Mouse (Mus musculus) liver, embryonic 14.5 days (tissue): Measurements from ENCODE around the gene Cops4. TPM values are rescaled to one million over a fixed set of nuclear protein-coding genes. Genes with fewer than 3 reads are reported as not detected.

Experiments
- ATAC-seq: fragments of 200-750 bp; cut with Nextera tagmentation; 2 replicates; pipeline ENCODE4 v1.8.0; 2017; ENCODE audit warnings: moderate number of reproducible peaks, mild to moderate bottlenecking, moderate library complexity; ENCODE audit not compliant: insufficient read depth
- DNase-seq, 3 experiments: peaks; one replicate each; pipeline ENCODE4 v3.0.0-alpha.2; 2012 to 2013; ENCODE audit warnings: low read depth in 3 of 3, low spot score in 3 of 3
- H3K27ac ChIP-seq: fragments of 300-500 bp; sonication (generic); 2 replicates; pipeline ENCODE4 v1.5.1; 2014; ENCODE audit warnings: moderate library complexity, mild to moderate bottlenecking, control low read depth, inconsistent platforms
- H3K27me3 ChIP-seq: fragments of 300-500 bp; sonication (generic); 2 replicates; pipeline ENCODE4 v1.6.1; 2014; ENCODE audit warnings: mild to moderate bottlenecking, low read length, moderate library complexity; ENCODE audit not compliant: control insufficient read depth, insufficient read depth
- H3K36me3 ChIP-seq: fragments of 300-500 bp; sonication (generic); replicated peaks from 2 replicates; pipeline ENCODE4 v1.6.1; 2014; ENCODE audit warnings: low read depth; ENCODE audit not compliant: control insufficient read depth, insufficient read depth
- H3K4me1 ChIP-seq, 2 experiments: fragments of 200-500 bp in 1 of 2; fragments of 300-500 bp in 1 of 2; sonication (generic) in 1 of 2; replicated peaks; 2 replicates each; pipeline ENCODE4 v1.6.1; 2012 to 2014; ENCODE audit warnings: antibody characterized with exemption in 1 of 2, inconsistent platforms in 1 of 2, low read length in 1 of 2; ENCODE audit not compliant: control insufficient read depth in 2 of 2, insufficient read depth in 2 of 2
- H3K4me2 ChIP-seq: fragments of 300-500 bp; sonication (generic); 2 replicates; pipeline ENCODE4 v1.6.1; 2014; ENCODE audit warnings: low read depth, mild to moderate bottlenecking, control low read depth, moderate library complexity
- H3K4me3 ChIP-seq, 2 experiments: fragments of 200-500 bp in 1 of 2; fragments of 300-500 bp in 1 of 2; sonication (generic) in 1 of 2; 2 replicates each; pipeline ENCODE4 v1.5.1; 2012 to 2014; ENCODE audit warnings: low read depth in 2 of 2, low read length in 2 of 2, mild to moderate bottlenecking in 2 of 2, control low read depth in 1 of 2, inconsistent platforms in 1 of 2, moderate library complexity in 1 of 2; ENCODE audit not compliant: insufficient read depth in 1 of 2
- H3K9ac ChIP-seq: fragments of 300-500 bp; sonication (generic); replicated peaks from 2 replicates; pipeline ENCODE4 v1.6.1; 2014; ENCODE audit warnings: mild to moderate bottlenecking, control low read depth, moderate library complexity
- H3K9me3 ChIP-seq: fragments of 300-500 bp; sonication (generic); 2 replicates; pipeline ENCODE4 v1.6.1; 2016; ENCODE audit warnings: low read length, mixed read lengths; ENCODE audit not compliant: control insufficient read depth
- CTCF ChIP-seq: IDR thresholded peaks from 2 replicates; pipeline ENCODE4 v1.5.1; 2016; ENCODE audit warnings: antibody characterized with exemption, low read depth, control low read depth
- EP300 ChIP-seq: IDR thresholded peaks from 2 replicates; pipeline ENCODE4 v1.6.1; 2016; ENCODE audit warnings: antibody characterized with exemption, low read depth
- WGBS: fragments of 180-500 bp; shearing (Covaris S2); extraction: QIAGEN DNeasy Blood & Tissue Kit; methylation state at CpG from one replicate; pipeline ENCODE4 v1.1.7; 2014; ENCODE audit not compliant: insufficient replicate concordance; 5-methylcytosine and 5-hydroxymethylcytosine counted together
- polyA plus RNA-seq, 2 experiments: library from polyadenylated mRNA; depleted of rRNA in 1 of 2; stranded (reverse) in 1 of 2; unstranded in 1 of 2; fragments of >200 nt; fragmentation: Nextera tagmentation in 1 of 2; extraction: Ambion mirVana in 1 of 2; gene quantifications; 2 replicates each; pipeline versions ENCODE4 v1.2.1 to v1.2.3; 2012 to 2014

Cops4 gene
- polyA plus RNA-seq, 2 experiments = 28.2 to 70.9 TPM

DNA sequence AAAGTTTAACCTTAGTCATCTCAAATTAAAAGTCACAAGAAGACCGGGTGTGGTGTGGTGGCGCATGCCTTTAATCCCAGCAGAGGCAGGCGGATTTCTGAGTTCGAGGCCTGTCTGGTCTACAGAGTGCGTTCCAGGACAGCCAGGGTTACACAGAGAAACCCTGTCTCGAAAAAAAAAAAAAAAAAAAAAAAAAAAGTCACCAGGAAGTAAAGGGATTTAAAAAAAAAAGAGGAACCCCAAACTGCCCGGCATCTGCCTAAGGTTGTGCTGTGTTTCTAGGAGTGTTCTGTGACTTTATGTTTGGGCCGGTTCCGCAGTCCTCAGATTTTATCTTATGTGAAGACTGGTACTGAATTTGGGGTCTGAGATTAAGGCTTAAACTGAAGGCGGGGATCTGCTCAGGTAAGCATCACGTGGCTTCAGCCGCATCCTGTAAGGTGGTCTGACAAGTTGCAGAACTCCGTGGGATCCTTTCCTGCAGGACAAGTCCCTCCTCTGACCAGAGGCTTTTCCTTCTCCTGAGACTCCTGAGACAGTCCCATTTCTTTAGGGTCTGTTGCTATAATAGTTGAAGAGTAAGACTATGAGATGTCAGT is 52.0 kb downstream of the Cops4 start:
- Histone ChIP-seq H3K36me3 (no peaks in the 10 kb centered on the region), H3K27me3 (peaks cover 3% of the 10 kb centered on the region; the same call in 1 of the 2 replicates), H3K9me3 (no peaks in the 10 kb centered on the region), H3K4me1 (peaks cover 2 to 15% of the 10 kb centered on the region in 2 experiments; a peak in 2 of 4 replicates), H3K4me2 (peak overlapping the region; percentile 28), H3K9ac (no peak overlapping the region), H3K27ac (no peak overlapping the region), H3K4me3 (peak overlapping the region; percentile 9 to 32; a peak in 2 of 4 replicates)
- ATAC-seq (no peak), DNase-seq (no peak)
- TF ChIP-seq CTCF (no peak), EP300 (no peak)
- whole genome bisulfite sequencing = 25% methylated on average over 13 of the region's 13 CpGs

DNA sequence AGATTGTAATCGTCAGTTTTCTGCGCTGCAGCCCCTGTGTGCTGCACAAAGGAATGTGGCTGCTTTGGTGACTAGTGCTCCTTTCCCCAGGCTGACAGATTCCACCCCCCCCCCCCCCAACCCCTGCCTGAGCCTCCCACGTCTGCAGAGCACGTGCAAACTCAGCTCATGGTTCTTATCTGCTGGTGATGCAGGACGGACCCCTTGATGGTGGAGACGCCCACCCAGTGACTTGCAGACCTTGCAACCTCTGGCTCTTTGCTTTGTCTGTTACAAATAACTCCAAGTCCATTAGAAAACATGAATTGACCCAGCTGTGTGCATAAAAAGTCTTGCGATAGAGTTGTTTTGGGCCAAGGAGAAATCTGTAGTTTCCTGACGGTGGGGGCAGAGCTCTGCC is 52.6 kb downstream of the Cops4 start:
- Histone ChIP-seq H3K27me3 (peaks cover 3% of the 10 kb centered on the region; the same call in 1 of the 2 replicates), H3K4me2 (peak overlapping the region; percentile 28), H3K27ac (no peak overlapping the region), H3K9me3 (no peaks in the 10 kb centered on the region), H3K36me3 (no peaks in the 10 kb centered on the region), H3K9ac (no peak overlapping the region), H3K4me3 (peak overlapping the region; percentile 9 to 32), H3K4me1 (peaks cover 2 to 15% of the 10 kb centered on the region in 2 experiments; a peak in 2 of 4 replicates)
- ATAC-seq = no peak
- no peak for DNase-seq
- 21% methylated on average over 8 of the region's 8 CpGs for WGBS
- TF ChIP-seq EP300 (no peak), CTCF (no peak)

DNA sequence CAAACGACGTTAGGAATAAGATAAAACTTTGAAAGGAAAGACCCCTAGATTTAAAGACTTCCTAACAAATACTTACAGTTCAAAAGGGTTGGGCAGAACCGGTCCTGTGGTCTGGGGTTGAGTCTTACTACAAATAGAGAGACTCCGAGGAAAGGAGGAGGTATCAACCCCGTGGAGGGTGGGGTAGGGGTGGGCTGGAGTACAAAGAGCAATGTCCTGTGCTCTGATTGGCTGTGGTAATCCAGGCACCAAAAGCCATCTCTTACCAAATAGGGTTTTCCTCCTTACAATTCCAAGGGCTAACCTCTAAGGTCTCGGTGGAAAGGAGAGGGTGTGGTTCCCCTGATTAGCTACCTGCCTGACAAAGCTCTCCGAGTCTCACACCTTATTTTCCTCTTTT is 54.0 kb downstream of the Cops4 start, which contains the start of gene Plac8:
Plac8 (minus strand) TSS at position 177 of the 400 bp plus-strand sequence.
- Histone ChIP-seq H3K4me1 (peaks cover 2 to 10% of the 10 kb centered on the region in 2 experiments; a peak in 2 of 4 replicates), H3K4me2 (peak within 1 kb of the TSS; percentile 28; the same call in 1 of the 2 replicates), H3K36me3 (no peaks in the 10 kb centered on the region), H3K9ac (no peak within 1 kb of the TSS), H3K4me3 (peak within 1 kb of the TSS; percentile 9 to 21; a peak in 3 of 4 replicates), H3K27me3 (peaks cover 3% of the 10 kb centered on the region; the same call in 1 of the 2 replicates), H3K27ac (no peak within 1 kb of the TSS), H3K9me3 (no peaks in the 10 kb centered on the region)
- ATAC-seq = 0 out of 2 replicates have a peak, but pooled peaks have one; percentile 35
- 9% methylated on average over 7 of the region's 7 CpGs for WGBS
- DNase-seq = no peak
- TF ChIP-seq EP300 (no peak), CTCF (no peak)

DNA sequence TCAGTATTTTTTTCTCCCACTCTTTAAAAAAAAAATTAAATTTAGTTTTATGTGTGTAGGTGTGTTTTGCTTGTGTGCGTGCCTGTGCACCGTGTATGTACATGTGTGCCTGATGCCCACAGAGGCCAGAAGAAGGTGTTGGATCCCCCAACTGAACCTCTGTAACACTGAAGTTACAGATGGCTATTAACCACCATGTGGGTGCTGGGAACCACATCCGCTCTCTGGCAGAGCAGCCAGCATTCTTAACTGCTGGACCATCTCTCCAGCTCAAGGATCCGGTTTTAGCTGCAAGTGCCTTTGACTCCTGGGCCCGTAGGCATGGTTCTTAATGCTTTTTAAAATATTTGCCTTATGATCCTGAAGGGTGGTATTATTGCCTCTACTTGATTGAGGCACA is 55.1 kb downstream of the Cops4 start:
- H3K36me3 ChIP-seq = no peaks in the 10 kb centered on the region
- 0 out of 4 replicates have a peak, but pooled peaks cover 0 to 3% of the 10 kb centered on the region in 2 experiments for H3K4me1 ChIP-seq
- 66% methylated on average over 5 of the region's 5 CpGs for WGBS
- no peak for DNase-seq
- H3K27ac ChIP-seq = no peak overlapping the region
- H3K9me3 ChIP-seq = no peaks in the 10 kb centered on the region
- H3K27me3 ChIP-seq = peaks cover 3% of the 10 kb centered on the region; the same call in 1 of the 2 replicates
- TF ChIP-seq CTCF (no peak), EP300 (no peak)
- no peak overlapping the region for H3K4me3 ChIP-seq
- H3K4me2 ChIP-seq = no peak overlapping the region
- no peak for ATAC-seq
- H3K9ac ChIP-seq = no peak overlapping the region

DNA sequence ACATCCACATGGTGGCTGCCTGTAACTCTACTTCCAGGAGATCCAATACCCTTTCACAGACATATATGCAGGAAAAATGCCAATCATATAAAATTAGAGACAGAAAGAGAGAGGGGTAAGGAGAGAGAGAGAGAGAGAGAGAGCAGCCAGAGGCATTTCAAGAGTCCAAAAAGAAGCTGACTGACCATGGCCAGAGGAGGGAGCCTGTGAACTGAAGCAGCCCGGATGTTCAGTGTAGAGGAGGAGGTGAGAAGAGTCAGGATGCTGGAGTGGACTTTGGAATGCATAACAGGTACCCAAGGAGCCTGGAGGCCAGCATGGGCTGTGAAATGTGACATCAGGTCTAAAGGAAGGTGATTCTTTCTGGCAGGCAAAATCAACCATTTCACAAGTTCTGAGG is 56.7 kb downstream of the Cops4 start:
- WGBS = 39% methylated on average over 1 of the region's 1 CpGs
- Histone ChIP-seq H3K9me3 (no peaks in the 10 kb centered on the region), H3K4me1 (0 out of 4 replicates have a peak, but pooled peaks cover 0 to 3% of the 10 kb centered on the region in 2 experiments), H3K9ac (no peak overlapping the region), H3K27ac (no peak overlapping the region), H3K36me3 (no peaks in the 10 kb centered on the region), H3K4me2 (no peak overlapping the region), H3K27me3 (peaks cover 3% of the 10 kb centered on the region; the same call in 1 of the 2 replicates), H3K4me3 (no peak overlapping the region)
- no peak for DNase-seq
- ATAC-seq = no peak
- TF ChIP-seq CTCF (peak; percentile 32), EP300 (no peak)
